Mouse (Mus musculus) urinary bladder, postnatal 4 days (tissue): ENCODE results near the gene Ube2i.

Source experiments
- DNase-seq, 2 experiments: peaks; one replicate each; pipeline ENCODE4 v3.0.0; 2021 to 2022; ENCODE audit warnings: low spot score in 2 of 2

The Ube2i gene

GRCm38 (mm10) chr17:25218967-25219366 lies 55.5 kb downstream of the Ube2i start:
- DNase-seq, result no peak

- DNase-seq, result no peak
Observed at GRCm38 (mm10) chr17:25215431-25215830, 59.0 kb downstream of the Ube2i start.
